Mouse (Mus musculus) midbrain, embryonic 15.5 days (tissue): ENCODE measurements around the gene Ankmy1. TPM values are rescaled to one million over a fixed set of nuclear protein-coding genes. Genes with fewer than 3 reads are reported as not detected.

Source experiments
- ATAC-seq: fragments of 200-750 bp; cut with Nextera tagmentation; replicated peaks from 2 replicates; pipeline ENCODE4 v1.8.0; 2017; ENCODE audit warnings: moderate TSS enrichment
- H3K27ac ChIP-seq: fragments of 300-500 bp; sonication (generic); 2 replicates; pipeline ENCODE4 v1.5.1; 2015; ENCODE audit warnings: mild to moderate bottlenecking, inconsistent platforms
- H3K27me3 ChIP-seq: fragments of 300-500 bp; sonication (generic); replicated peaks from 2 replicates; pipeline ENCODE4 v1.6.1; 2015; ENCODE audit warnings: inconsistent platforms
- H3K36me3 ChIP-seq: fragments of 300-500 bp; sonication (generic); replicated peaks from 2 replicates; pipeline ENCODE4 v1.6.1; 2015; ENCODE audit warnings: inconsistent platforms
- H3K4me1 ChIP-seq: fragments of 300-500 bp; sonication (generic); 2 replicates; pipeline ENCODE4 v1.6.1; 2015; ENCODE audit warnings: inconsistent platforms
- H3K4me2 ChIP-seq: fragments of 300-500 bp; sonication (generic); 2 replicates; pipeline ENCODE4 v1.6.1; 2015; ENCODE audit warnings: inconsistent platforms, mild to moderate bottlenecking, moderate library complexity
- H3K4me3 ChIP-seq: fragments of 300-500 bp; sonication (generic); 2 replicates; pipeline ENCODE4 v1.5.1; 2015; ENCODE audit warnings: mild to moderate bottlenecking, inconsistent platforms
- H3K9ac ChIP-seq: fragments of 300-500 bp; sonication (generic); 2 replicates; pipeline ENCODE4 v1.6.1; 2015; ENCODE audit warnings: mild to moderate bottlenecking, inconsistent platforms
- H3K9me3 ChIP-seq: fragments of 300-500 bp; sonication (generic); 2 replicates; pipeline ENCODE4 v1.6.1; 2016; ENCODE audit warnings: inconsistent platforms
- WGBS: fragments of 180-500 bp; shearing (Covaris S2); methylation state at CpG from one replicate; pipeline ENCODE4 v1.1.7; 2015; ENCODE audit warnings: mixed read lengths; 5-methylcytosine and 5-hydroxymethylcytosine counted together
- microRNA counts: library from miRNA; unstranded; fragments of <30 nt; microRNA quantifications from one replicate; lab custom pipeline; 2016
- microRNA-seq: library from miRNA; unstranded; fragments of <30 nt; microRNA quantifications from one replicate; pipeline ENCODE4, GENCODE M21; 2016
- polyA plus RNA-seq: library from polyadenylated mRNA; unstranded; fragments of >200 nt; fragmentation: Nextera tagmentation; extraction: Ambion mirVana; gene quantifications from 2 replicates; pipeline ENCODE4 v1.2.1, GENCODE M21; 2015

The Ankmy1 gene
- polyA plus RNA-seq, 1 experiment from 2014 or later: 0.88 TPM

- peak overlapping the region; percentile 94 for H3K9ac ChIP-seq
- H3K36me3 ChIP-seq: no peaks in the 10 kb centered on the region
- no peaks in the 10 kb centered on the region for H3K9me3 ChIP-seq
- 0 out of 2 replicates have a peak, but pooled peaks cover 1% of the 10 kb centered on the region for H3K27me3 ChIP-seq
- H3K4me2 ChIP-seq: peak overlapping the region; percentile 81
- peak overlapping the region; percentile 81 for H3K4me3 ChIP-seq
- peaks cover 37% of the 10 kb centered on the region for H3K4me1 ChIP-seq
- under 1% methylated on average over 62 of the region's 62 CpGs for WGBS
- H3K27ac ChIP-seq: peak overlapping the region; percentile 93
- ATAC-seq: peak; percentile 27
These were observed 70.4 kb downstream of the Ankmy1 start for GRCm38 (mm10) chr1:92832011-92833010.

GRCm38 (mm10) chr1:92831188-92832001 lies 71.3 kb downstream of the Ankmy1 start, which contains the start of gene Gpc1:
Gene Gpc1, plus strand, starts transcription at chr1:92831645.
- H3K4me1 ChIP-seq: peaks cover 37% of the 10 kb centered on the region
- peak within 1 kb of the TSS; percentile 81 for H3K4me3 ChIP-seq
- peak; percentile 86 for ATAC-seq
- H3K27ac ChIP-seq: peak within 1 kb of the TSS; percentile 93
- H3K36me3 ChIP-seq: no peaks in the 10 kb centered on the region
- peak within 1 kb of the TSS; percentile 81 for H3K4me2 ChIP-seq
- 0 out of 2 replicates have a peak, but pooled peaks cover 2% of the 10 kb centered on the region for H3K27me3 ChIP-seq
- peak within 1 kb of the TSS; percentile 94 for H3K9ac ChIP-seq
- WGBS: under 1% methylated on average over 67 of the region's 99 CpGs
- no peaks in the 10 kb centered on the region for H3K9me3 ChIP-seq

GRCm38 (mm10) chr1:92830626-92831187 lies 72.0 kb downstream of the Ankmy1 start:
- no peaks in the 10 kb centered on the region for H3K9me3 ChIP-seq
- no peaks in the 10 kb centered on the region for H3K36me3 ChIP-seq
- H3K4me1 ChIP-seq: peaks cover 37% of the 10 kb centered on the region
- H3K9ac ChIP-seq: peak overlapping the region; percentile 94
- ATAC-seq: peak; percentile 1; the same call in 1 of the 2 replicates
- H3K27me3 ChIP-seq: 0 out of 2 replicates have a peak, but pooled peaks cover 2% of the 10 kb centered on the region
- H3K27ac ChIP-seq: peak overlapping the region; percentile 93
- 4% methylated on average over 13 of the region's 13 CpGs for WGBS
- H3K4me2 ChIP-seq: peak overlapping the region; percentile 81
- H3K4me3 ChIP-seq: peak overlapping the region; percentile 81

GRCm38 (mm10) chr1:92815756-92816294 lies 86.9 kb downstream of the Ankmy1 start:
- H3K9ac ChIP-seq: no peak overlapping the region
- H3K27me3 ChIP-seq: no peaks in the 10 kb centered on the region
- H3K4me1 ChIP-seq: no peaks in the 10 kb centered on the region
- whole genome bisulfite sequencing: 78% methylated on average over 5 of the region's 5 CpGs
- no peak for ATAC-seq
- no peaks in the 10 kb centered on the region for H3K9me3 ChIP-seq
- no peak overlapping the region for H3K4me3 ChIP-seq
- H3K27ac ChIP-seq: no peak overlapping the region
- no peaks in the 10 kb centered on the region for H3K36me3 ChIP-seq
- no peak overlapping the region for H3K4me2 ChIP-seq

GRCm38 (mm10) chr1:92815100-92815499 lies 87.6 kb downstream of the Ankmy1 start:
- Histone ChIP-seq H3K36me3 (no peaks in the 10 kb centered on the region), H3K27me3 (no peaks in the 10 kb centered on the region), H3K27ac (no peak overlapping the region), H3K9ac (no peak overlapping the region), H3K4me3 (no peak overlapping the region), H3K4me2 (no peak overlapping the region), H3K9me3 (no peaks in the 10 kb centered on the region), H3K4me1 (no peaks in the 10 kb centered on the region)
- 50% methylated on average over 9 of the region's 9 CpGs for WGBS
- ATAC-seq: no peak

GRCm38 (mm10) chr1:92814319-92814718 lies 88.4 kb downstream of the Ankmy1 start:
- WGBS: 72% methylated on average over 5 of the region's 5 CpGs
- no peak for ATAC-seq
- Histone ChIP-seq H3K9me3 (no peaks in the 10 kb centered on the region), H3K27me3 (no peaks in the 10 kb centered on the region), H3K4me3 (no peak overlapping the region), H3K36me3 (no peaks in the 10 kb centered on the region), H3K4me1 (no peaks in the 10 kb centered on the region), H3K9ac (no peak overlapping the region), H3K27ac (no peak overlapping the region), H3K4me2 (no peak overlapping the region)

MicroRNAs encoded within 50 kb of the gene (microRNA counts, 519-probe panel; counts per million panel counts)
- 4,050 counts per million, percentile 91 among the panel's probes with 10 or more counts for microRNA mmu-miR-149 (lab: Ali Mortazavi, UCI)

Small RNA genes within 50 kb of the gene (microRNA-seq; reads per million reads assigned to microRNA genes)
- gene Mir149: 24,885 reads per million, percentile 98 among the genes with 10 or more reads in this experiment

Other genes starting within 250 kb of the Ankmy1 start
- 62.3 and 66.1 TPM in 2 replicates for gene Gpc1, start 71.3 kb downstream of the Ankmy1 start, polyA plus RNA-seq
- 15.4 and 15.7 TPM in 2 replicates for gene Dusp28, start 4.1 kb upstream of the Ankmy1 start, polyA plus RNA-seq
- gene Rnpepl1, start 7.9 kb upstream of the Ankmy1 start, polyA plus RNA-seq: 32.9 and 37.1 TPM in 2 replicates
- 66.7 and 67.7 TPM in 2 replicates for gene Capn10, start 31.5 kb upstream of the Ankmy1 start, polyA plus RNA-seq
- 0.30 and 0.50 TPM in 2 replicates for gene Gpr35, start 48.0 kb upstream of the Ankmy1 start, polyA plus RNA-seq
- not detected in 2 replicates for gene Aqp12, start 103.4 kb upstream of the Ankmy1 start, polyA plus RNA-seq
- 498 and 502 TPM in 2 replicates for gene Kif1a, start 199.0 kb upstream of the Ankmy1 start, polyA plus RNA-seq
- gene Agxt, start 232.3 kb upstream of the Ankmy1 start, polyA plus RNA-seq: not detected in 2 replicates